Mouse (Mus musculus) liver, embryonic 16.5 days (tissue): ENCODE data around the gene Adam12. TPM values are rescaled to one million over a fixed set of nuclear protein-coding genes. Genes with fewer than 3 reads are reported as not detected.

Experiments used
- ATAC-seq: fragments of 200-750 bp; cut with Nextera tagmentation; 2 replicates; pipeline ENCODE4 v1.8.0; 2017; ENCODE audit warnings: low read depth, mild to moderate bottlenecking, moderate number of reproducible peaks, moderate library complexity
- H3K27ac ChIP-seq: fragments of 300-500 bp; sonication (generic); 2 replicates; pipeline ENCODE4 v1.5.1; 2014; ENCODE audit warnings: mild to moderate bottlenecking, low read length
- H3K27me3 ChIP-seq: fragments of 300-500 bp; sonication (generic); 2 replicates; pipeline ENCODE4 v1.6.1; 2014; ENCODE audit warnings: low read depth, low read length, mixed read lengths; ENCODE audit not compliant: control insufficient read depth, insufficient read depth
- H3K36me3 ChIP-seq: fragments of 300-500 bp; sonication (generic); 2 replicates; pipeline ENCODE4 v1.6.1; 2014; ENCODE audit warnings: mild to moderate bottlenecking; ENCODE audit not compliant: control insufficient read depth, insufficient read depth
- H3K4me1 ChIP-seq: fragments of 300-500 bp; sonication (generic); 2 replicates; pipeline ENCODE4 v1.6.1; 2014; ENCODE audit warnings: low read depth, low read length, mixed read lengths; ENCODE audit not compliant: control insufficient read depth
- H3K4me2 ChIP-seq: fragments of 300-500 bp; sonication (generic); 2 replicates; pipeline ENCODE4 v1.6.1; 2014; ENCODE audit warnings: low read depth, low read length, mixed read lengths
- H3K4me3 ChIP-seq: fragments of 300-500 bp; sonication (generic); 2 replicates; pipeline ENCODE4 v1.5.1; 2014; ENCODE audit warnings: low read depth, mild to moderate bottlenecking, low read length
- H3K9ac ChIP-seq: fragments of 300-500 bp; sonication (generic); 2 replicates; pipeline ENCODE4 v1.6.1; 2014; ENCODE audit warnings: low read depth, low read length
- H3K9me3 ChIP-seq: fragments of 300-500 bp; sonication (generic); replicated peaks from 2 replicates; pipeline ENCODE4 v1.6.1; 2016; ENCODE audit warnings: low read length; ENCODE audit not compliant: control insufficient read depth
- WGBS: fragments of 180-500 bp; shearing (Covaris S2); extraction: QIAGEN DNeasy Blood & Tissue Kit; methylation state at CpG from one replicate; pipeline ENCODE4 v1.1.7; 2014; ENCODE audit not compliant: insufficient replicate concordance; 5-methylcytosine and 5-hydroxymethylcytosine counted together
- polyA plus RNA-seq: library from polyadenylated mRNA; unstranded; fragments of >200 nt; fragmentation: Nextera tagmentation; extraction: Ambion mirVana; gene quantifications from 2 replicates; pipeline ENCODE4 v1.2.1, GENCODE M21; 2015

Gene Adam12
- polyA plus RNA-seq, 1 experiment from 2014 or later: 1.4 TPM

DNA sequence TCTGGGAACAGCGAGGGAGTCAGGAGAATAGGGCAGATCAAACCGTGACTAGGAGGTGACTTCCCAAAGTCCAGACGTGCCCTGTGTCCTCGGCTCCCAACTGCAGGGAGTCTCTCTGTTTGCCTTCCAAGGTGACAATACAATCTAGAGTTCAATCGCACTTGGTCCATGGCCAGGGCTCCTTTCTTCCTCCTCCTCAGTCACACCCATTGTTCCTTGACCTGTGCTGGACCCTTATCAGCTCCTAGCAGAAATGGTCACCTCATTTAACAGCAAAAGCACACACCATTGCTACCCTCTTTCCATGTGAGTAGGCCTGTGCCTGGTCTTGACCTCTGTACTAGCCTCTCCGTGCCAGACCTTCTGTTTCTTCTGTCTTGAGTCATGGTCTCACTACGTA, 311.2 kb downstream of the Adam12 start:
- no peak overlapping the region for H3K9ac ChIP-seq
- H3K4me3 ChIP-seq: no peak overlapping the region
- H3K4me2 ChIP-seq: no peak overlapping the region
- H3K36me3 ChIP-seq: no peaks in the 10 kb centered on the region
- H3K27ac ChIP-seq: no peak overlapping the region
- H3K9me3 ChIP-seq: no peaks in the 10 kb centered on the region
- H3K4me1 ChIP-seq: no peaks in the 10 kb centered on the region
- no peaks in the 10 kb centered on the region for H3K27me3 ChIP-seq
- ATAC-seq: no peak
- 50% methylated on average over 7 of the region's 7 CpGs for WGBS

DNA sequence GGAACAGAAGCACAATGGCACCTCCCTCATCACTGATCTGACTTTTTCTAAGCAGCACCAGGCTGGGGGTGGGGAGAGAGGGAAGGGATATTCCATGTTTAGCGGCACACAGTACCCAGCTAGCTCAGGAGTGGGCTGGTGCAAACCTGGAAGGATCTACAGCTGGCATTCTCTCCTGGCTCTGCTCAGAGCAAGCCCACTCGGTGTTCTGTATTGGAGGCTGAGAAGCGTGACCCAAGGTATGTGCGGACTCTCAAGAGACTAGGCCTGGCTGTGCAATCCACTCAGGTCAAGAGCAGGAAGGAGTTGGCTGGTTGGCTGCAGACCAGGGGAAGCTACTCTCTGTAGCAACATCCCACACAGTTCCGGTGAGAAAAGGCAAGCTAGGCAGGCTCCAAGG, 312.0 kb downstream of the Adam12 start:
- Histone ChIP-seq H3K4me1 (no peaks in the 10 kb centered on the region), H3K9ac (no peak overlapping the region), H3K36me3 (no peaks in the 10 kb centered on the region), H3K27me3 (no peaks in the 10 kb centered on the region), H3K9me3 (no peaks in the 10 kb centered on the region), H3K4me3 (no peak overlapping the region), H3K27ac (no peak overlapping the region), H3K4me2 (no peak overlapping the region)
- WGBS: 69% methylated on average over 5 of the region's 5 CpGs
- no peak; the same call in 1 of the 2 replicates for ATAC-seq

- WGBS: 51% methylated on average over 5 of the region's 5 CpGs
- Histone ChIP-seq H3K27ac (no peak overlapping the region), H3K4me3 (no peak overlapping the region), H3K9me3 (no peaks in the 10 kb centered on the region), H3K36me3 (no peaks in the 10 kb centered on the region), H3K4me1 (no peaks in the 10 kb centered on the region), H3K9ac (no peak overlapping the region), H3K27me3 (no peaks in the 10 kb centered on the region), H3K4me2 (no peak overlapping the region)
- no peak for ATAC-seq
Observed at GRCm38 (mm10) chr7:133919306-133919705, 312.6 kb downstream of the Adam12 start.

GRCm38 (mm10) chr7:133916230-133916629, 315.7 kb downstream of the Adam12 start:
- no peaks in the 10 kb centered on the region for H3K9me3 ChIP-seq

DNA sequence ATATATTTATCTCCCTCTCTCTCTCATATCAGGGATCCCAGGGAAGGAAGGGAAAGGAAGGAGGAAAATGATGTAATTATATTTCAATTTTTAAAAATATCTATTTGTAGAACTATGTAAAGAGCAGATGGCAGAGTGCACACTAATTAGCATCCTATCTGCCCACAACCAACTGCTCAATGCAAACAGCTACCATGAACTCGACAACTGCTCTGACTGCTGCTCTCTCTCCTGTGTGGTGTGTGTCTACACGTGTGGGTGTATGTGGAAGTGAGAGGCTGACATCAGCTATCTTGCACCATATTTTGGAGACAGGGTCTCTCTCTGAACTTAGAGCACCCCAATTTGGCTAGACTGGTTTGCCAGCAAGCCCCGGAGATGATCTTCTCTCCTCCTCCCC, 320.1 kb downstream of the Adam12 start:
- H3K4me2 ChIP-seq: no peak overlapping the region
- ATAC-seq: no peak
- H3K27ac ChIP-seq: no peak overlapping the region
- H3K9ac ChIP-seq: no peak overlapping the region
- no peaks in the 10 kb centered on the region for H3K36me3 ChIP-seq
- no peaks in the 10 kb centered on the region for H3K4me1 ChIP-seq
- H3K27me3 ChIP-seq: no peaks in the 10 kb centered on the region
- no peak overlapping the region for H3K4me3 ChIP-seq
- no peaks in the 10 kb centered on the region for H3K9me3 ChIP-seq
- WGBS: 60% methylated on average over 3 of the region's 3 CpGs

More at GRCm38 (mm10) chr7:133916230-133916629, 315.7 kb downstream of the Adam12 start:
- ATAC-seq: no peak
- no peak overlapping the region for H3K27ac ChIP-seq
- H3K27me3 ChIP-seq: no peaks in the 10 kb centered on the region
- no peaks in the 10 kb centered on the region for H3K36me3 ChIP-seq
- no peak overlapping the region for H3K4me3 ChIP-seq
- no peak overlapping the region for H3K4me2 ChIP-seq
- no peak overlapping the region for H3K9ac ChIP-seq
- H3K4me1 ChIP-seq: no peaks in the 10 kb centered on the region
- WGBS: 32% methylated on average over 9 of the region's 9 CpGs

DNA sequence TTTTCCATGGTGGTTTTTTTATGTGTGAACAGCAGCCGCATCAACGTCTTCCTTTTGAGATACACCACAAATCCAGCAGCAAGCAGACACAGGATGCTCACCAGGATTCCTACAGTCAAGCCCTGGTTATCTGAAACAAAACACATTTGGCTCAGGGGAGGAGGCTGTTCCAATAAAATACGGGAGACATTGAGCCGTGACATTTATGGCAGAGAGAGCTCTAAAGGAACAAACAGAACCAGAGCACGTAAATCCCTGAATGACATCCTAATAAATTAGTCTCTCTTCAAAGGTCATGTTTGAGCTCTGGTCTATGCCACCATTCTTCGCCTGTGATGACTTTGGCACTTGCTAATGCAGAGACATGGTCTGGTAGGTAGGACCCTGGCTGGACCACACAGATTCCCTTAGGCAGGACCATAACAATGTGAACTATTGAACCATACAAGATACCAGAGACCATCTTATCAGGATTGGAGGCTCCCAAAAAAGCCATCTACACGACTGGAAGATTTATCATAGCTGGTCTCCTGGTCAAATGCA, 322.0 kb downstream of the Adam12 start:
- H3K4me1 ChIP-seq: no peaks in the 10 kb centered on the region
- H3K27ac ChIP-seq: no peak overlapping the region
- 52% methylated on average over 7 of the region's 7 CpGs for WGBS
- no peaks in the 10 kb centered on the region for H3K27me3 ChIP-seq
- H3K4me3 ChIP-seq: no peak overlapping the region
- H3K9me3 ChIP-seq: no peaks in the 10 kb centered on the region
- ATAC-seq: no peak
- no peak overlapping the region for H3K9ac ChIP-seq
- H3K36me3 ChIP-seq: no peaks in the 10 kb centered on the region
- H3K4me2 ChIP-seq: no peak overlapping the region

- H3K4me1 ChIP-seq: no peaks in the 10 kb centered on the region
- WGBS: 66% methylated on average over 4 of the region's 4 CpGs
- H3K27ac ChIP-seq: no peak overlapping the region
- no peak overlapping the region for H3K4me2 ChIP-seq
- H3K27me3 ChIP-seq: no peaks in the 10 kb centered on the region
- no peak overlapping the region for H3K9ac ChIP-seq
- no peak for ATAC-seq
- H3K4me3 ChIP-seq: no peak overlapping the region
- no peaks in the 10 kb centered on the region for H3K9me3 ChIP-seq
- no peaks in the 10 kb centered on the region for H3K36me3 ChIP-seq
Observed at GRCm38 (mm10) chr7:133908966-133909365, 323.0 kb downstream of the Adam12 start.

GRCm38 (mm10) chr7:133899391-133899790, 332.6 kb downstream of the Adam12 start:
- no peak for ATAC-seq
- H3K27ac ChIP-seq: no peak overlapping the region
- no peaks in the 10 kb centered on the region for H3K4me1 ChIP-seq
- no peaks in the 10 kb centered on the region for H3K9me3 ChIP-seq
- H3K36me3 ChIP-seq: no peaks in the 10 kb centered on the region
- H3K4me2 ChIP-seq: no peak overlapping the region
- H3K4me3 ChIP-seq: no peak overlapping the region
- no peak overlapping the region for H3K9ac ChIP-seq
- 52% methylated on average over 4 of the region's 4 CpGs for WGBS
- no peaks in the 10 kb centered on the region for H3K27me3 ChIP-seq

DNA sequence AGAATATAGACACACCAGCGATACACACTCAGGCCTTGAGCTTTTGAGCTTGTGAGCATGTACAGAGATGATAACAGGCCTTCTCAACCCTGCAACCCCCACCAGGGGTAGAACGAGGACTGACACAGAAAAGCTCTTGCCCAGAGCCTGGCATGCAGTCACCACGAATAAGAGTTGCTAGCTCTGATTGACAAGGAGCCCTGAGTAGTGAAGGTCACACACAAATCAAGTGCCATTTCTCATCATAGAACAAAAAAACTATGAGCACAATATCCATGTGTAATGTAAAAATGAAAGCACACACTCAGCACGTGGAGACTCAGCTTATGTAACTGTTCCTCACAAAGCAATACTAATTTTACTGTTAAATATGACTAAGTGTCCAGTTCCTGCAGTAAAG, 340.1 kb downstream of the Adam12 start:
- no peak overlapping the region for H3K4me3 ChIP-seq
- H3K36me3 ChIP-seq: no peaks in the 10 kb centered on the region
- H3K4me1 ChIP-seq: no peaks in the 10 kb centered on the region
- H3K9ac ChIP-seq: no peak overlapping the region
- no peak for ATAC-seq
- no peak overlapping the region for H3K4me2 ChIP-seq
- no peaks in the 10 kb centered on the region for H3K27me3 ChIP-seq
- 46% methylated on average over 4 of the region's 4 CpGs for WGBS
- no peaks in the 10 kb centered on the region for H3K9me3 ChIP-seq
- no peak overlapping the region for H3K27ac ChIP-seq
